Mouse (Mus musculus) hindbrain, postnatal 0 days (tissue): ENCODE measurements around the gene Aif1l. TPM values are rescaled to one million over a fixed set of nuclear protein-coding genes. Genes with fewer than 3 reads are reported as not detected.

ENCODE experiments used
- ATAC-seq: fragments of 200-750 bp; cut with Nextera tagmentation; 2 replicates; pipeline ENCODE4 v1.8.0; 2017; ENCODE audit warnings: mild to moderate bottlenecking, moderate TSS enrichment, moderate library complexity
- DNase-seq: peaks from one replicate; pipeline ENCODE4 v3.0.0-alpha.2; 2015; ENCODE audit warnings: low spot score
- H3K27ac ChIP-seq: fragments of 300-500 bp; sonication (generic); 2 replicates; pipeline ENCODE4 v1.5.1; 2014; ENCODE audit warnings: mild to moderate bottlenecking
- H3K27me3 ChIP-seq: fragments of 300-500 bp; sonication (generic); 2 replicates; pipeline ENCODE4 v1.6.1; 2014; ENCODE audit warnings: low read length, mixed read lengths; ENCODE audit not compliant: insufficient read depth
- H3K36me3 ChIP-seq: fragments of 300-500 bp; sonication (generic); 2 replicates; pipeline ENCODE4 v1.6.1; 2014; ENCODE audit warnings: low read length, mixed read lengths; ENCODE audit not compliant: insufficient read depth
- H3K4me1 ChIP-seq: fragments of 300-500 bp; sonication (generic); 2 replicates; pipeline ENCODE4 v1.6.1; 2014; ENCODE audit warnings: antibody characterized with exemption, low read length, mixed read lengths; ENCODE audit not compliant: insufficient read depth
- H3K4me2 ChIP-seq: fragments of 300-500 bp; sonication (generic); 2 replicates; pipeline ENCODE4 v1.6.1; 2014; ENCODE audit warnings: low read depth, mild to moderate bottlenecking, low read length, moderate library complexity, mixed read lengths
- H3K4me3 ChIP-seq: fragments of 300-500 bp; sonication (generic); 2 replicates; pipeline ENCODE4 v1.5.1; 2014; ENCODE audit warnings: low read length
- H3K9ac ChIP-seq: fragments of 300-500 bp; sonication (generic); replicated peaks from 2 replicates; pipeline ENCODE4 v1.6.1; 2014; ENCODE audit warnings: mild to moderate bottlenecking, low read length, moderate library complexity, mixed read lengths
- H3K9me3 ChIP-seq: fragments of 300-500 bp; sonication (generic); 2 replicates; pipeline ENCODE4 v1.6.1; 2016; ENCODE audit warnings: low read length, mixed read lengths
- CTCF ChIP-seq: IDR thresholded peaks from 2 replicates; pipeline ENCODE4 v1.5.1; 2016; ENCODE audit warnings: antibody characterized with exemption, control low read depth, low read depth
- WGBS: fragments of 180-500 bp; shearing (Covaris S2); extraction: QIAGEN DNeasy Blood & Tissue Kit; methylation state at CpG from one replicate; pipeline ENCODE4 v1.1.7; 2014; 5-methylcytosine and 5-hydroxymethylcytosine counted together
- polyA plus RNA-seq: library from polyadenylated mRNA; unstranded; fragments of >200 nt; fragmentation: Nextera tagmentation; extraction: Ambion mirVana; gene quantifications from 2 replicates; pipeline ENCODE4 v1.2.1, GENCODE M21; 2015
- total RNA-seq: library from RNA; depleted of rRNA; stranded (reverse); fragments of >200 nt; gene quantifications from 2 replicates; pipeline ENCODE4 v1.2.3, GENCODE M21; 2014

Gene Aif1l
- total and polyA plus RNA-seq, 2 experiments from 2014 or later = 13.2 to 18.2 TPM

DNA sequence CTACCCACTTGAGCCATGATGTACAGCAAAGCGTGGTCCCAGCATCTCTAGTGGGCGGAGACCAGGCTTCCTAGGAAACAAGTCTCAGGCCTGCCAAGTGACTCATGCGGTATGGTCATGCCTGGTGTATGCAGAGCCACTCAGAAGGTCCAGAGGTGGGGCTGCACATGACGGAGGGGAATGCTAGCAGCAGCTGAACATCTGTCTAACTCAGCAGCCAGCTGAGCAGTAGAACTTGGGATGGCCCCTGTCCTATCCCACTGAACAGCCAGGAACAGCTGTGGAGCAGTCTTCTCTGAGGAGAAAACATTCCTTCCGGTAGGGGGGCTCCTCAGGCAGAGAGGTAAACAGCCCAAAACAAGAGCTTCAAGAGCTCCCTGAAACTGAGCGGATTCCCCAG is 1.5 kb upstream of the Aif1l start:
- no peak overlapping the region for H3K9ac ChIP-seq
- 73% methylated on average over 6 of the region's 6 CpGs for WGBS
- no peaks in the 10 kb centered on the region for H3K36me3 ChIP-seq
- no peak for TF ChIP-seq CTCF
- no peak overlapping the region for H3K27ac ChIP-seq
- H3K4me2 ChIP-seq = no peak overlapping the region
- H3K9me3 ChIP-seq = no peaks in the 10 kb centered on the region
- H3K4me1 ChIP-seq = peaks cover 16% of the 10 kb centered on the region
- DNase-seq = no peak
- H3K27me3 ChIP-seq = no peaks in the 10 kb centered on the region
- no peak for ATAC-seq
- no peak overlapping the region for H3K4me3 ChIP-seq

DNA sequence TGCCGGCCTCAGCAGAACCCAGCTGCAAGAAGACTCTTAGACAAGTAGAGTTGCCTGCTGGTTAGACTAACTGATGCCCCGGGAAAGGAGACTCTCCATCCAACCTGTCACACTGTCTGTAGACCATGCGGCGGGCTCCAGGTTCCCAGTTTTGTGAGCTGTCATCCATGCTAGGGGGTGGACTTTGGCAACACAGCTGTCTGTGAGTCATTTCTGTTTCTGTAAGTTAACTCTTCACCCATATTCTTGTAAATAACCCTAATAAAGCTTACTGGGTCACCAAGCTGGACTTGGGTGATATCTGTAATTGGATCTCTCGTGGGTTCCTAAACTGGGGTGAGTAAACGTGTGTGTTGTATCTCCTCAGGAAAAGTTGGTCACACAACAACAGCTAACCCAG is 1.1 kb upstream of the Aif1l start:
- Histone ChIP-seq H3K9ac (no peak overlapping the region), H3K4me3 (no peak overlapping the region), H3K36me3 (no peaks in the 10 kb centered on the region), H3K4me1 (peaks cover 16% of the 10 kb centered on the region), H3K27ac (no peak overlapping the region), H3K4me2 (no peak overlapping the region), H3K27me3 (no peaks in the 10 kb centered on the region), H3K9me3 (no peaks in the 10 kb centered on the region)
- ATAC-seq = no peak
- WGBS = 72% methylated on average over 6 of the region's 6 CpGs
- DNase-seq = no peak
- TF ChIP-seq CTCF = no peak

DNA sequence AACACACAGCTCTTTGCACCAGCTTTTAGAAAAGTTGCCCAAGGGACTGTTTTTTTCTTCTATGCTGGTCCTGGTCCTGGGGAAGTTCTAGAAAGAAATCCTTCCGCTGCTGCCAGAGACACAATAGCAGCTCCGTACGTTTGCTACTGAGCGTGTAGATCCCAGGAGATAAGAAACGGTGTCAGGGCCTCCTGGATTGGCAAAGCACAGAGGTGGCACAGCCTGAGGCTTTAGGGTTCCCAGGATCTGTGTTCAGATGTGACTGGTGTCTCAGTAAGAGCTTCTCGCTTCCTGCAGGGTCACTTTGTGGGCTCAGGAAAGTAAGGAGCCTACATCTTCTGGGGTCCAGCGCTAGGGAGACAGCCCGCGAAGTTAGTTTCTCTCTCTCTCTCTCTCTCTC is 1.0 kb downstream of the Aif1l start:
- Histone ChIP-seq H3K9me3 (no peaks in the 10 kb centered on the region), H3K4me1 (peaks cover 16% of the 10 kb centered on the region), H3K9ac (peak overlapping the region; percentile 64; the same call in 1 of the 2 replicates), H3K27ac (no peak overlapping the region), H3K4me3 (peak overlapping the region; percentile 74), H3K27me3 (no peaks in the 10 kb centered on the region), H3K4me2 (peak overlapping the region; percentile 98), H3K36me3 (no peaks in the 10 kb centered on the region)
- WGBS = 21% methylated on average over 9 of the region's 9 CpGs
- no peak for TF ChIP-seq CTCF
- DNase-seq (no peak), ATAC-seq (no peak)

DNA sequence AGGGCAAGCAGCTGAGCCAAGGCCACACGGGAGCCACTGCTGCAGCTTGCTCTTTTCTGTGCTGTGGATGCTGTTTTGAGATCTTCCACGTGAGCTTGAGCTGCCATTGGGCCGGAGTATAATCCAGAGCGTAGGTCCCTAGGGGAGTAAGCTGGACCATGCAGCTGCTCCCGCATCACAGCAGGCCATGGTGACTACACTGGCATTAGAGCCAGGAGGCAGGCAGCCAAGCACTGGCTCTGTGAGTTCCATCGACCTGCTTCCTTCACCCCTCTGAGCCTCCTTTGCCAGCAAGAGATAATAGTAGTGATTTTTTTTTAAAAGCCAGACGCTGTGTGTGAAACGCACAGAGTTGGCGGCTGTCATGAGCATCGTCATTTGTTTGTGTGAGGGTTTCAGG is 2.3 kb downstream of the Aif1l start:
- Histone ChIP-seq H3K9me3 (no peaks in the 10 kb centered on the region), H3K36me3 (no peaks in the 10 kb centered on the region), H3K9ac (no peak overlapping the region), H3K4me1 (peaks cover 16% of the 10 kb centered on the region), H3K27me3 (no peaks in the 10 kb centered on the region), H3K4me3 (no peak overlapping the region), H3K27ac (no peak overlapping the region), H3K4me2 (peak overlapping the region; percentile 98; the same call in 1 of the 2 replicates)
- WGBS = 42% methylated on average over 10 of the region's 10 CpGs
- no peak; the same call in 1 of the 2 replicates for ATAC-seq
- TF ChIP-seq CTCF = no peak
- peak; percentile 62 for DNase-seq

DNA sequence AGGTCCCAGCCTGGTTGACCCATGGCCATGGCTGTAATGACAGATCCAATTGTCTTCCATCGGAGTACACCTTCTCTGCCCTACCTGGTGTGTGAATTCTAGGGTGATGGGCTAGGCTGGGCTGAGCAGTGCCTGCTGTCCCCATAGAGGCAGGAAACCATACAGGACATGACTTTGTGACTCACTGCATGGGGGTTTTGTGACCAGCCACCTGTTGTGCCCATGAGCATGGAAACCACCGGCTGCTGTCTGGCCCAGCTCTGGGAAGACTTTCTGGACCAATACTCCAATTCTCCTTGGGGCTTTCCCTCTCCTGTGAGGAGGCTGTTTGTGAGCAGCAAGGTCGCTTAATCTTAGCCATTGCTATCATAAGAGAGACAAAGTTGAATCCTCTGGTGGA is 2.8 kb downstream of the Aif1l start:
- peaks cover 16% of the 10 kb centered on the region for H3K4me1 ChIP-seq
- DNase-seq (no peak), ATAC-seq (no peak)
- WGBS = 71% methylated on average over 3 of the region's 3 CpGs
- H3K27ac ChIP-seq = no peak overlapping the region
- 0 out of 2 replicates have a peak overlapping the region, but pooled peaks have one; percentile 98 for H3K4me2 ChIP-seq
- no peak overlapping the region for H3K9ac ChIP-seq
- TF ChIP-seq CTCF = no peak
- H3K36me3 ChIP-seq = no peaks in the 10 kb centered on the region
- no peak overlapping the region for H3K4me3 ChIP-seq
- H3K9me3 ChIP-seq = no peaks in the 10 kb centered on the region
- no peaks in the 10 kb centered on the region for H3K27me3 ChIP-seq

DNA sequence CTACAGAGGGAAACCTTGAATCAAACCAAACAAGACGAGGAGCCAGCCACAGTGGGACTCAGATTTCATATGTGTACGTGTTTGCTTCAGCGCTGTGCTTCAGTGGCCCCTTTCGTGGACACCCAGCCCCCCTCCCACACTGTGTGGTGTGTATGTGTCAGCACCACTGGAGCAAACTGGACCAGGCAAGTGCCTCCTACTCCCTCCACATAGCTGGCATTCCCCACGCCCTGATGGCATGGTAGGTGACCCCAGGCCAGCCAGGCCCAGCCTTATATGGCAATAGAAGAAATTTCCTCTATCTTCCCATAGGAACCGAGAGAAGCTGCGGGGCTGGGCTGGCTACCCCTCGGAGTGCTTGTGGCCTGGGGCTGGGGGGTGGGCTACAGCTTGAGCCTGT is 3.7 kb downstream of the Aif1l start:
- WGBS = 87% methylated on average over 8 of the region's 8 CpGs
- Histone ChIP-seq H3K4me1 (peaks cover 16% of the 10 kb centered on the region), H3K27ac (no peak overlapping the region), H3K4me2 (no peak overlapping the region), H3K4me3 (no peak overlapping the region), H3K36me3 (no peaks in the 10 kb centered on the region), H3K27me3 (no peaks in the 10 kb centered on the region), H3K9ac (no peak overlapping the region), H3K9me3 (no peaks in the 10 kb centered on the region)
- ATAC-seq (no peak), DNase-seq (no peak)
- no peak for TF ChIP-seq CTCF

DNA sequence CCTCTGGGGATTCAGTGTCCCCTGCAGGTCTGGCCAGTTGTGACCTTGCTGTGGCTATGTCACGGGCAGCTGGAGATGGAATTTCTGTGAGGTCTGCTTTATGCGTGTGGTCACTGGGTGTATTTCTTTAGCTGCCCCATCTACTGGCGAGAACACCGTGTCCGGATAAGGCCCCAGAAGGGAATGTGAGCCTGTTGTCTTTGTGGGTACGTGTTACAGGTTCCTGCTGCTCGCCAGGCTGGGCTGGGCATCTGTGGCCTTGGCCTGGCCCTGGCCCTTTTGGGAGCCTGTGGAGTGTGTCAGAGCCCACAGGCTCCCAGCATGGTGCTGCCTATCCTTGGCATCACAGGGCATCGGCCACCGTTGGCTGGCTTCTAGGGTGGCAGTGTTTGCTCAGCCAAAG is 4.8 kb downstream of the Aif1l start:
- Histone ChIP-seq H3K36me3 (no peaks in the 10 kb centered on the region), H3K27me3 (no peaks in the 10 kb centered on the region), H3K9me3 (no peaks in the 10 kb centered on the region), H3K27ac (peak overlapping the region; percentile 15; the same call in 1 of the 2 replicates), H3K9ac (no peak overlapping the region), H3K4me2 (no peak overlapping the region), H3K4me3 (no peak overlapping the region), H3K4me1 (peaks cover 16% of the 10 kb centered on the region)
- WGBS = 53% methylated on average over 9 of the region's 9 CpGs
- ATAC-seq = no peak
- TF ChIP-seq CTCF = no peak
- DNase-seq = no peak
